Mouse (Mus musculus): ENCODE data around the gene Mospd3. TPM values are rescaled to one million over a fixed set of nuclear protein-coding genes. Genes with fewer than 3 reads are reported as not detected.

Gene Mospd3
- polyA plus RNA-seq, 1 experiment: 252 TPM

GRCm38 (mm10) chr5:137549840-137550239 is 51.0 kb downstream of the Mospd3 start:
- TF ChIP-seq CTCF (IDR thresholded peaks at IDR 0.05; ENCODE audit: borderline replicate concordance, control insufficient read depth, extremely low read depth, insufficient read depth, low read length, poor library complexity): no peak
- TF ChIP-seq POLR2A (IDR thresholded peaks at IDR 0.05; ENCODE audit: control insufficient read depth, extremely low read depth, insufficient read depth, low read length, poor library complexity): no peak
- 91% methylated on average over 2 of the region's 2 CpGs for WGBS
- Histone ChIP-seq H3K27me3 (ENCODE audit: control insufficient read depth, insufficient read depth, low read length) (no peaks in the 10 kb centered on the region; the same call in 1 of the 2 replicates), H3K4me1 (replicated peaks; ENCODE audit: control insufficient read depth, insufficient read depth, low read length) (peaks cover 6% of the 10 kb centered on the region; the same call in 1 of the 2 replicates), H3K36me3 (ENCODE audit: control insufficient read depth, insufficient read depth, low read length) (no peaks in the 10 kb centered on the region), H3K4me3 (ENCODE audit: control insufficient read depth, insufficient read depth, low read length) (no peak overlapping the region), H3K27ac (ENCODE audit: control insufficient read depth, insufficient read depth, low read length) (no peak overlapping the region)
- DNase-seq: no peak

Other genes starting within 250 kb of the Mospd3 start
- gene Zan, start 124.0 kb downstream of the Mospd3 start, polyA plus RNA-seq (2012; rRNA removed): 0.24 and 0.36 TPM in 2 replicates
- gene Pop7, start 98.5 kb downstream of the Mospd3 start, polyA plus RNA-seq (2012; rRNA removed): 65.5 and 68.7 TPM in 2 replicates
- 83.9 and 84.3 TPM in 2 replicates for gene Gigyf1, start 82.5 kb downstream of the Mospd3 start, polyA plus RNA-seq (2012; rRNA removed)
- gene Epo, start 67.8 kb downstream of the Mospd3 start, polyA plus RNA-seq (2012; rRNA removed): not detected in 2 replicates
- 1,444 and 1,492 TPM in 2 replicates for gene Gnb2, start 67.5 kb downstream of the Mospd3 start, polyA plus RNA-seq (2012; rRNA removed)
- 0.20 TPM in 1 of 2 replicates, not detected in the other for gene Actl6b, start 47.5 kb downstream of the Mospd3 start, polyA plus RNA-seq (2012; rRNA removed)
- 0.49 and 2.4 TPM in 2 replicates for gene Tfr2, start 31.2 kb downstream of the Mospd3 start, polyA plus RNA-seq (2012; rRNA removed)
- gene Pcolce, start 12.7 kb upstream of the Mospd3 start, polyA plus RNA-seq (2012; rRNA removed): 21.9 and 29.7 TPM in 2 replicates
- 0.27 and 0.31 TPM in 2 replicates for gene Fbxo24, start 27.9 kb upstream of the Mospd3 start, polyA plus RNA-seq (2012; rRNA removed)
- gene Lrch4, start 28.1 kb upstream of the Mospd3 start, polyA plus RNA-seq (2012; rRNA removed): 576 and 587 TPM in 2 replicates
- 149 and 153 TPM in 2 replicates for gene Gm20605, start 28.1 kb upstream of the Mospd3 start, polyA plus RNA-seq (2012; rRNA removed)
- gene Sap25, start 40.3 kb upstream of the Mospd3 start, polyA plus RNA-seq (2012; rRNA removed): 576 and 646 TPM in 2 replicates
- gene Irs3, start 44.7 kb upstream of the Mospd3 start, polyA plus RNA-seq (2012; rRNA removed): 2.2 and 2.5 TPM in 2 replicates
- 205 and 213 TPM in 2 replicates for gene Agfg2, start 83.7 kb upstream of the Mospd3 start, polyA plus RNA-seq (2012; rRNA removed)
- gene Nyap1, start 140.5 kb upstream of the Mospd3 start, polyA plus RNA-seq (2012; rRNA removed): 97.2 and 110 TPM in 2 replicates
- gene Tsc22d4, start 144.7 kb upstream of the Mospd3 start, polyA plus RNA-seq (2012; rRNA removed): 670 and 672 TPM in 2 replicates
- gene Ppp1r35, start 177.8 kb upstream of the Mospd3 start, polyA plus RNA-seq (2012; rRNA removed): 101 and 120 TPM in 2 replicates
- gene Mepce, start 186.6 kb upstream of the Mospd3 start, polyA plus RNA-seq (2012; rRNA removed): 81.9 and 87.5 TPM in 2 replicates
- 4.6 TPM in 2 replicates for gene Zcwpw1, start 186.7 kb upstream of the Mospd3 start, polyA plus RNA-seq (2012; rRNA removed)
- gene Pilra, start 235.2 kb upstream of the Mospd3 start, polyA plus RNA-seq (2012; rRNA removed): 7.2 and 13.5 TPM in 2 replicates